Mouse (Mus musculus) spleen, postnatal 36 days (tissue): Measurements from ENCODE around the gene Yipf4.

Experiments
- DNase-seq, 2 experiments: peaks; one replicate each; pipeline ENCODE4 v3.0.0; 2022; ENCODE audit warnings: low spot score in 2 of 2, mixed read lengths in 1 of 2

The Yipf4 gene

DNA sequence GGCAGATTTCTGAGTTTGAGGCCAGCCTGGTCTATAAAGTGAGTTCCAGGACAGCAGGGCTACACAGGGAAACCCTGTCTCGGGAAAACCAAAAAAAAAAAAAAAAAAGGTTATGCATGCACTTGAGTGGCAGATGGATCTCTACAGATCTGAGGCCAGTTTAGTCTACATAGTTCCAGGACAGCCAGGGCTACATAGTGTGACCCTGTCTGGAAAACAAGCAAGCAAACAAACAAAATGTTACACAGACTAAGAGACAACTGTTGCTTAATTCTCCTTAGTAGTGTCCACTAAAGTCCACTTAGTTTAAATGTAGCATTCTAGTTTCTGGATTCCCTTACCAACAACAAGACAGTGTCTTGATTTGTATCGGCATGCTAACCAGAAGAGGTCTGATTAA, 36.8 kb downstream of the Yipf4 start:
- DNase-seq, result no peak

DNA sequence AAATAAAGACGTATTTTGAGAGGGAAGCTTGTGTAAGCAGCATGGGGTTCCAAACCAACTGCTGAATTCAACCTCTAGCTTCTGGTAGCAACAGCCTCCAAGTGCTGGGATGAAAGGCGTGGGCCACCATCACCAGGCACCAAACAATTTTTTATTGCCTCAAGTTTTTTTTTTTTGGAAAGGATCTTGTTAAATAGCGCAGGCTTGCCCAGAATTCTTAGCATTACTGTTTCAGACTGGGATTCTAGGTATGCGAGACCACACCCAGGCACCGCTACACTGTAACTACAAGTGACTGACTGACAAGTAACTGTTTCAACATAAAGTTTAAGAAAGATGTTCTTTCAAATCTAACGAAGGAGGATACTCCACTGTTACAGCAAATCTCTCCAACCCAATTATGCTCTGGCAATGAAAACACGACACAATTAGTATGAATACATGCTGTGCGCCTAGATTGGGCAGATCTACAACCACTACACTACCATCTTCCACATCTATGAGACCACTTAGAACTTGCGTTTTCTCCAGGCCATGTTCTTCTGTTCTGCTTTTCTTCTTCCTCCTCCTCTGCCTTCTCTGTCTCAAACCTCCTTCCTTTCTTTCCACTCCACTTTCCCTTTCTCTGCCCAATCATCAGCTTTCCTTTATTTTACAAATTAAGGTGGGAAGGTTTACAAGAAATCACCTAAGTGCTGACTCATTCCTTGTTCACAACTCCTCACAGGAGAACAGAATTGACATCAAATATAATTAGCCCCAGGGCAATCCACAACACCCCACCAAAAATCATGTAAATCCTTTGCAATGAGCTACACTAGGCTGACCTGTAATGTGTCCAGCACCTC, 37.7 kb downstream of the Yipf4 start:
- DNase-seq, result peak in 1 of 2 experiments; percentile 2

DNA sequence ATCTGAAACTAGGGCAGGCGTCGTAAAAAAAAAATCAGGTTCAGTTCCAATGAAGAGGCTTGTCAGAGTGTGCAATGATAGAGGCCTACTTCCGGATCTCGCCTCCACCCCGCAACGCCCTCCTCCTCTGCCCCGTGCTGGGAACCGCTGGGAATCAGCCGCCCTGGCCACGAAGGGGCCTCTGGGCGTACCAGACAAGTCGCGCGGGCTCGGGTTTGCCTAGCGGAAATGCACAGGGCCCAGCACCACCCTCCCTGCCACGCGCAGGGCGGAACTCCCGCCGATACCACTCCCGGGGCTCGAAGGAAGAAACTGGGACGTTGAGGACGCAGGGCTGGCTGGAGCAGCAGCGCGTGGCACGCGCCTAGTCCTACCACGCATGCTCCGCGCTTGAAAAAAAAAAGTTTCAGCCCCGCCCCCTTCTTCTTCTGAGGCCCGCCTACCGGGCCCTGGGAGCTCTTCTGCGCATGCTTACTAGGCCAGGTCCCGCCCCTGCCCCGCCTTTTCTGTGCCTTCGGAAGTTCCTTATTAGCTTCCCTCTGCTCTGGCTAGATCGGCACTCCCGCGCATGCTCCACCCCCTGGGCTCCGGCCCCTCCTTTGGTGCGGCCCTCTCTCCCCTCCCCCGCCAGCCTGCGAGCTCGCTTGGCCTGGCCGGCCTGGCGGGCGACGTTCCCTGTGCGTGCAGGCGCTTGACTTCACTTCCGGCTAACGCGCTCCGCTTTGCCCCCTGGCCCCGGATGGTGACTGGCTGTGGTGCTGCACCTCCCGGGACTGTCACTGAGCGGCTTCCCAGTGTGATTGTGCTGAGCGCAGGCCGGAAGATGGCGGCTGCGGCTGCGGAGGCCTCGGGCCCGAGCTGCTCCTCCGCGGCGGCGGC, 38.7 kb downstream of the Yipf4 start, which contains the start of gene Birc6:
TSS of gene Birc6 (plus strand) at position 567 of the 879 bp plus-strand sequence.
- peak; percentile 100 for DNase-seq

DNA sequence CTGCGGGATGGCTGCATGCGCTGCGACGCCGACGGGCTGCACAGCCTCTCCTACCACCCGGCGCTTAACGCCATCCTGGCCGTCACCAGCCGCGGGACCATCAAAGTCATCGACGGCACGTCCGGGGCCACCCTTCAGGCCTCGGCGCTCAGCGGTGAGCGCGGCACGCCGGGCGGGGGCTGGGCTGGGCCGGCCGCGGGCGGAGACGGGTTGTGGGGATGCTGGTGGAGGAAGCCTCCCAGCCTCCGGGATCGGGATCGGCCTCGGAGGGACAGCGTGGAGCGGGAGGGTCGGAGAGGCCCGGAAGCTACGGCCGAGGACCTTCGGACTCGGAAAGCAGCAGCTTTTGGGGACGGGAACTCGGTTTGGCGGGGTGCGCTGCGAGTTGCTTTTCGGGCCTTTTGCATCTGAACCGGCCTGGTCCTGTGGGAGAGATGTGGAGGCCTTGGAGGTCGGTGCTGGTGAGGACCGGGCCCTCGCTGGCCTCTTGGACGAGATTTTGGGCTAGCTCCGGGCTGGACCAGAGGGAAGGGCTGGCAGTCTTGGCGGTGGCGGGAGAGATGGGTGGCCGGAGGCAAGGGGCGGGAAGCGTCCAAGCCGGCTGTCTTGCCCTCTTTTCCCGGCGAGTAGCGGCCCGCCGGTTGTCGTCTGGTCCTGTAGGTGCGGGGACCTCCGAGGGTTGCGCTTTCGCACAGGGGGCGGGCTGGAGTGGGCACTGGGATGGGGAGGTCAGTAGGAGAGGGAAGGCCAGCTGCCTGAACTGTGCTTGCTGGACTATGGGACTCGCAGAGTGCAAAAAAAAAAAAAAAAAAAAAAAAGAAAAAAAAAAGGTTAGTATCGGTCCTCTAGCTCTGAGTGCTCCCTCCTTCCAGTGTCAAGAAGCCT, 39.6 kb downstream of the Yipf4 start:
- DNase-seq, result peak in 1 of 2 experiments; percentile 18

DNA sequence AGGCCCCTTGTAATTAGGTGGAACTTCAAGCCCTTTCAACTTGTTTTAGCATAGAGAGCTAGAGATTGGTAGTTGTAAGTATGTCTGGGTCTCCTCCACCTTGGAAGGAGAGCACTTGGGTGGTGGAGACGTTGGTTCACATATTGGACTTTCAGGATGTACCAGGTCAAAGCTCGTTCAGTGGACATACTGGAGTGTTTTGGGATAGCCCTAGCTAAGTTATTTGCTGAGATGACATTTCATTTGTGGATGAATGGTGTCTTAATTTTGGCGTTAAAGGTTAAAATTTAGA, 40.2 kb downstream of the Yipf4 start:
- DNase-seq, result no peak

DNA sequence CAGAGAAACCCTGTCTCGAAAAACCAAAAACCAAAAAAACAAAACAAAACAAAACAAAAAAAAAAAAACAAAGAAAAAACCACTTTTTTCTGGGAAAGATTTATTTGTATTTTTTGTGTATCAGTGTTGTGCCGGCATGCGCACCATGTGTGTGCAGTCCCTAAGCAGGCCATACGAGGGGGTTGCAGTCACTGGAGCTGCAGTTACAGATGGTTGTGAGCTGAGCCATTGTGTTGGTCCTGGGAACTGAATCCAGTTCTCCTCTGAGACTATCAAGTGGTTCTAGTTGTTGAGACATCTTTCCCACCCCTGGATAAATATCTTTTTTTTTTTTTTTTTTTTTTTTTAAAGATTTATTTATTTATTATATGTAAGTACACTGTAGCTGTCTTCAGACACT, 45.7 kb downstream of the Yipf4 start:
- DNase-seq, result no peak

DNA sequence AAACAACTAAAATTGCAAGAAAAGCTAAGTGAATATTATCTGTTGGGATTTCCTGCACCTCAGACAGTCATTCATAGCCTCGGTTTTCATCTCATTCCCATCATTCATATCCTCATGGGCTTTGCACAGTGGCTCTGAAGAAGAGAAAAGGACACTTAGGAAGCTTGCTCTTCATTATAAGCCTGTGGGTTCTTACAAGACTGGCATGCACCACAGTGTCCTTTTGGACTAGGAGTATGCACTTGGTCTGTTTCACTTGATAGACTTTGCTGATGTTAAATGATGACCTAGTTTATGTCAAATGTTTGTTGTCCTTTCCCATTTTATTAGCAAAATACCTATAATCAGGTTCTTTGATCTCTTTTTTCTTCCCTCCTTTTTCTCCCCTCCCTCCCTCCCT, 48.2 kb downstream of the Yipf4 start:
- DNase-seq, result no peak

DNA sequence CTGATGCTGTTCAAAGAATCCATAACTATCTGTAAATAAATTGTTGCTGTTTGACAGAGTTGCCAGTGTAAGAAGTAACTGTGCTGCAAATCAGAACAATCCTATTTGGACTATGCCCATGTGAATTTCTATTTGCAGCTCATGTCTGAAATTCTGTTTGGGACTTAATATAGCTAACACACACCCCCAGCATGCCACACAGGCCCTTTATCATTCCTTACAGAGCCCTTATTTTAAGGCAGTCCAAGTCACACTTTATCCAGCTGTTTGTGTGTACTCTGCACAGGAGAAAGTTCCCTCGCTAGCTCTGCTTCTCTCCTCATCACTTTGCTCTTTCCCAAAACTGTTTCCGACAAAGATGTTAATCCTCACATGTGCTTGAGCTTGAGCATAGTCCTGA, 54.3 kb downstream of the Yipf4 start:
- no peak for DNase-seq
